Mouse (Mus musculus): Measurements from ENCODE around the gene Vangl2.

DNA sequence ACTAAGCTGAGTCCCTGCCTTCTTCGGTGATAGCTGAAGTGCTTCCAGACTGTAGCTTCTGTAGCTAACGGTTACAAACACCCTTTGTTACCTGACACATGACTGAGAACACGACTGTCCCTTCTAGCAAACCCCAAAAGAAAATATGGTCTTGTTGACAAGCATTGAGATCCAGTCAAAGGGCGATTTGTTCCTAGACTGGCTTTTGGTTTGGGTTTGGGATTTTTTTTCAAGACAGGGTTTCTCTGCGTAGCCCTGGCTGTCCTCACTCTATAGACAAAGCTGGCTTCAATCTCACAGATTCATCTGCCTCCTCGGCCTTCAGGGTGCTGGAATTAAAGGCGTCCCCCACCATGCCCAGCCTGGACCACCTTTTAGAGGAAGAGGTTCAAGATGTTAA lies 31.5 kb downstream of the Vangl2 start:
- no peak for TF ChIP-seq CTCF (IDR thresholded peaks at IDR 0.05; ENCODE audit: extremely low read depth, insufficient read length, insufficient replicate concordance, low read depth, low read length)
- no peak for TF ChIP-seq POLR2A (IDR thresholded peaks at IDR 0.05; ENCODE audit: low read depth, low read length)

Measured in small intestine, adult 2 months (tissue).